Mouse (Mus musculus): ENCODE measurements around the gene Hlx. TPM values are rescaled to one million over a fixed set of nuclear protein-coding genes. Genes with fewer than 3 reads are reported as not detected.

Gene Hlx
- total and polyA plus RNA-seq, 3 experiments, result 2.4 to 9.6 TPM; not detected in 1

- Histone ChIP-seq H3K9ac (ENCODE audit: control insufficient read depth, low read depth, low read length, poor library complexity, severe bottlenecking) (no peak overlapping the region), H3K27ac (ENCODE audit: control insufficient read depth, low read depth, low read length) (no peak overlapping the region), H3K79me2 (ENCODE audit: control insufficient read depth, insufficient read depth, low read length, poor library complexity) (no peaks in the 10 kb centered on the region), H3K9me3 (replicated peaks; ENCODE audit: insufficient read depth, low read length) (no peaks in the 10 kb centered on the region), H3K27me3 (ENCODE audit: control insufficient read depth in 1 of 2, insufficient read depth in 2 of 2, low read length in 2 of 2) (no peaks in the 10 kb centered on the region; a peak in 1 of 4 replicates), H3K4me3 (ENCODE audit: control insufficient read depth in 1 of 2, insufficient read depth in 1 of 2, low read depth in 2 of 2, low read length in 2 of 2) (no peak overlapping the region), H3K36me3 (ENCODE audit: control insufficient read depth in 1 of 2, insufficient read depth in 2 of 2, low read length in 2 of 2) (no peaks in the 10 kb centered on the region), H3K4me1 (ENCODE audit: control insufficient read depth in 1 of 2, insufficient read depth in 2 of 2, low read length in 2 of 2) (no peaks in the 10 kb centered on the region)
- DNase-seq (ENCODE audit: low read depth, low spot score), result no peak
- TF ChIP-seq RAD21 (IDR thresholded peaks at IDR 0.05; ENCODE audit: low read depth, low read length), result no peak
- no peak for TF ChIP-seq MYB (IDR thresholded peaks at IDR 0.05; ENCODE audit: low read depth, low read length)
- TF ChIP-seq CHD2 (IDR thresholded peaks at IDR 0.05; ENCODE audit: low read length), result no peak
- TF ChIP-seq NRF1 (IDR thresholded peaks at IDR 0.05; ENCODE audit: insufficient read depth, low read depth, low read length, poor library complexity, severe bottlenecking), result no peak
- TF ChIP-seq EP300 (IDR thresholded peaks at IDR 0.05; ENCODE audit: low read depth in 1 of 2, low read length in 2 of 2), result no peak
- no peak for TF ChIP-seq TAL1 (IDR thresholded peaks at IDR 0.05; ENCODE audit: low read length)
- TF ChIP-seq RCOR1 (IDR thresholded peaks at IDR 0.05; ENCODE audit: low read depth, low read length), result no peak
- no peak for TF ChIP-seq CHD1 (IDR thresholded peaks at IDR 0.05; ENCODE audit: low read depth, low read length)
- TF ChIP-seq KAT2A (conservative IDR thresholded peaks at IDR 0.05; ENCODE audit: low read depth, low read length), result no peak
- TF ChIP-seq POLR2AphosphoS2 (IDR thresholded peaks at IDR 0.05; ENCODE audit: low read length), result no peak
- TF ChIP-seq MXI1 (IDR thresholded peaks at IDR 0.05; ENCODE audit: low read depth, low read length), result no peak
- TF ChIP-seq ZKSCAN1 (IDR thresholded peaks at IDR 0.05; ENCODE audit: low read depth, low read length), result no peak
- TF ChIP-seq ZC3H11A (IDR thresholded peaks at IDR 0.05; ENCODE audit: low read depth, low read length), result no peak
- no peak for TF ChIP-seq UBTF (IDR thresholded peaks at IDR 0.05; ENCODE audit: borderline replicate concordance, insufficient read depth, low read depth, low read length)
- no peak for TF ChIP-seq SIN3A (IDR thresholded peaks at IDR 0.05; ENCODE audit: low read length)
- no peak for TF ChIP-seq JUND (IDR thresholded peaks at IDR 0.05; ENCODE audit: low read depth, low read length)
- no peak for TF ChIP-seq ELF1 (IDR thresholded peaks at IDR 0.05; ENCODE audit: low read depth, low read length)
- no peak for TF ChIP-seq POLR2AphosphoS5 (IDR thresholded peaks at IDR 0.05; ENCODE audit: borderline replicate concordance, low read depth, low read length)
- TF ChIP-seq MEF2A (IDR thresholded peaks at IDR 0.05; ENCODE audit: extremely low read depth, insufficient replicate concordance, low read depth, low read length, poor library complexity, severe bottlenecking), result no peak
These were observed 7.7 kb downstream of the Hlx start for GRCm38 (mm10) chr1:184724551-184725317.

- Histone ChIP-seq H3K79me2 (ENCODE audit: control insufficient read depth, insufficient read depth, low read length, poor library complexity) (no peaks in the 10 kb centered on the region), H3K9me3 (replicated peaks; ENCODE audit: insufficient read depth, low read length) (no peaks in the 10 kb centered on the region), H3K27me3 (ENCODE audit: control insufficient read depth in 1 of 2, insufficient read depth in 2 of 2, low read length in 2 of 2) (no peaks in the 10 kb centered on the region; a peak in 1 of 4 replicates), H3K4me3 (ENCODE audit: control insufficient read depth in 1 of 2, insufficient read depth in 1 of 2, low read depth in 2 of 2, low read length in 2 of 2) (no peak overlapping the region), H3K9ac (ENCODE audit: control insufficient read depth, low read depth, low read length, poor library complexity, severe bottlenecking) (no peak overlapping the region), H3K4me1 (ENCODE audit: control insufficient read depth in 1 of 2, insufficient read depth in 2 of 2, low read length in 2 of 2) (no peaks in the 10 kb centered on the region), H3K36me3 (ENCODE audit: control insufficient read depth in 1 of 2, insufficient read depth in 2 of 2, low read length in 2 of 2) (no peaks in the 10 kb centered on the region), H3K27ac (ENCODE audit: control insufficient read depth, low read depth, low read length) (no peak overlapping the region)
- no peak for TF ChIP-seq MYC (IDR thresholded peaks at IDR 0.05; ENCODE audit: low read depth, low read length)
- DNase-seq (ENCODE audit: low read depth, low spot score), result no peak
These were observed 8.5 kb downstream of the Hlx start for GRCm38 (mm10) chr1:184723899-184724298.

Data from MEL (cell line).